Mouse (Mus musculus) cerebellum, adult 2 months (tissue): ENCODE measurements around the gene Sorcs2.

ENCODE experiments used
- CTCF ChIP-seq: fragments of 200-500 bp; IDR thresholded peaks from 2 replicates; pipeline ENCODE4 v1.5.1; 2011; ENCODE audit warnings: low read depth, mild to moderate bottlenecking, control low read depth, low read length, moderate library complexity, borderline replicate concordance; ENCODE audit not compliant: insufficient read depth
- POLR2A ChIP-seq: fragments of 200-500 bp; IDR thresholded peaks from 2 replicates; pipeline ENCODE4 v1.6.1; 2011; ENCODE audit warnings: low read length, control low read depth, borderline replicate concordance; ENCODE audit not compliant: insufficient read depth

- no peak for TF ChIP-seq POLR2A
- no peak for TF ChIP-seq CTCF
Measured at GRCm38 (mm10) chr5:36085621-36086020, 312.3 kb downstream of the Sorcs2 start.
